Mouse (Mus musculus) intestine, embryonic 15.5 days (tissue): ENCODE measurements at regions not wholly inside any gene's neighbourhood (a gene's known extent, or its start where the extent isn't known, plus 50 kb on each side); places are given as distances from the start of the nearest gene placed in this dataset.

Experiments
- ATAC-seq: fragments of 200-750 bp; cut with Nextera tagmentation; 2 replicates; pipeline ENCODE4 v1.8.0; 2017; ENCODE audit warnings: moderate TSS enrichment, moderate library complexity
- H3K27ac ChIP-seq: fragments of 300-500 bp; sonication (generic); 2 replicates; pipeline ENCODE4 v1.5.1; 2015; ENCODE audit warnings: mild to moderate bottlenecking, inconsistent platforms
- H3K27me3 ChIP-seq: fragments of 300-500 bp; sonication (generic); replicated peaks from 2 replicates; pipeline ENCODE4 v1.6.1; 2015; ENCODE audit warnings: inconsistent platforms
- H3K36me3 ChIP-seq: fragments of 300-500 bp; sonication (generic); 2 replicates; pipeline ENCODE4 v1.6.1; 2015; ENCODE audit warnings: inconsistent platforms
- H3K4me1 ChIP-seq: fragments of 300-500 bp; sonication (generic); replicated peaks from 2 replicates; pipeline ENCODE4 v1.6.1; 2015; ENCODE audit warnings: inconsistent platforms
- H3K4me2 ChIP-seq: fragments of 300-500 bp; sonication (generic); replicated peaks from 2 replicates; pipeline ENCODE4 v1.6.1; 2015; ENCODE audit warnings: mild to moderate bottlenecking, inconsistent platforms
- H3K4me3 ChIP-seq: fragments of 300-500 bp; sonication (generic); replicated peaks from 2 replicates; pipeline ENCODE4 v1.5.1; 2015; ENCODE audit warnings: inconsistent platforms
- H3K9ac ChIP-seq: fragments of 300-500 bp; sonication (generic); 2 replicates; pipeline ENCODE4 v1.6.1; 2015; ENCODE audit warnings: inconsistent platforms
- H3K9me3 ChIP-seq: fragments of 300-500 bp; sonication (generic); 2 replicates; pipeline ENCODE4 v1.6.1; 2016; ENCODE audit warnings: inconsistent platforms
- WGBS: fragments of 180-500 bp; shearing (Covaris S2); methylation state at CpG from one replicate; pipeline ENCODE4 v1.1.7; 2015; 5-methylcytosine and 5-hydroxymethylcytosine counted together

GRCm38 (mm10) chr13:60446926-60447325, 154.8 kb upstream of the Dapk1 start:
- H3K4me3 ChIP-seq, result no peak overlapping the region
- H3K4me1 ChIP-seq, result no peaks in the 10 kb centered on the region
- no peaks in the 10 kb centered on the region for H3K36me3 ChIP-seq
- H3K27ac ChIP-seq, result no peak overlapping the region
- H3K4me2 ChIP-seq, result no peak overlapping the region
- no peak overlapping the region for H3K9ac ChIP-seq
- WGBS, result 61% methylated on average over 5 of the region's 5 CpGs
- no peaks in the 10 kb centered on the region for H3K27me3 ChIP-seq
- no peaks in the 10 kb centered on the region for H3K9me3 ChIP-seq
- no peak for ATAC-seq

- Histone ChIP-seq H3K27ac (no peak overlapping the region), H3K9ac (no peak overlapping the region), H3K4me1 (peaks cover 7% of the 10 kb centered on the region; the same call in 1 of the 2 replicates), H3K4me3 (no peak overlapping the region), H3K36me3 (no peaks in the 10 kb centered on the region), H3K27me3 (no peaks in the 10 kb centered on the region), H3K4me2 (no peak overlapping the region), H3K9me3 (no peaks in the 10 kb centered on the region)
- no peak for ATAC-seq
- 62% methylated on average over 10 of the region's 10 CpGs for WGBS
These were observed 150.8 kb upstream of the Dapk1 start for GRCm38 (mm10) chr13:60450721-60451506.

GRCm38 (mm10) chr13:60453821-60454483, 147.8 kb upstream of the Dapk1 start:
- peaks cover 7% of the 10 kb centered on the region; the same call in 1 of the 2 replicates for H3K4me1 ChIP-seq
- H3K9me3 ChIP-seq, result no peaks in the 10 kb centered on the region
- H3K9ac ChIP-seq, result no peak overlapping the region
- ATAC-seq, result no peak
- H3K27me3 ChIP-seq, result no peaks in the 10 kb centered on the region
- H3K36me3 ChIP-seq, result no peaks in the 10 kb centered on the region
- no peak overlapping the region for H3K4me2 ChIP-seq
- H3K27ac ChIP-seq, result no peak overlapping the region
- no peak overlapping the region for H3K4me3 ChIP-seq
- WGBS, result 86% methylated on average over 9 of the region's 9 CpGs

GRCm38 (mm10) chr13:60455033-60455619, 146.6 kb upstream of the Dapk1 start:
- ATAC-seq, result peak; percentile 51; the same call in 1 of the 2 replicates

GRCm38 (mm10) chr13:60455863-60456551, 145.7 kb upstream of the Dapk1 start:
- no peak overlapping the region for H3K4me2 ChIP-seq
- no peak overlapping the region for H3K4me3 ChIP-seq
- H3K36me3 ChIP-seq, result no peaks in the 10 kb centered on the region
- H3K9me3 ChIP-seq, result no peaks in the 10 kb centered on the region
- no peak overlapping the region for H3K9ac ChIP-seq
- no peaks in the 10 kb centered on the region for H3K27me3 ChIP-seq
- peaks cover 7% of the 10 kb centered on the region; the same call in 1 of the 2 replicates for H3K4me1 ChIP-seq
- no peak overlapping the region for H3K27ac ChIP-seq
- ATAC-seq, result no peak
- WGBS, result 75% methylated on average over 10 of the region's 10 CpGs

More at GRCm38 (mm10) chr13:60455033-60455619, 146.6 kb upstream of the Dapk1 start:
- WGBS, result 27% methylated on average over 15 of the region's 15 CpGs
- no peaks in the 10 kb centered on the region for H3K27me3 ChIP-seq
- H3K9ac ChIP-seq, result no peak overlapping the region
- peak overlapping the region; percentile 51 for H3K27ac ChIP-seq
- H3K9me3 ChIP-seq, result no peaks in the 10 kb centered on the region
- H3K4me1 ChIP-seq, result peaks cover 7% of the 10 kb centered on the region; the same call in 1 of the 2 replicates
- no peaks in the 10 kb centered on the region for H3K36me3 ChIP-seq
- peak overlapping the region; percentile 22; the same call in 1 of the 2 replicates for H3K4me2 ChIP-seq
- no peak overlapping the region for H3K4me3 ChIP-seq

- Histone ChIP-seq H3K4me3 (no peak overlapping the region), H3K36me3 (no peaks in the 10 kb centered on the region), H3K9ac (no peak overlapping the region), H3K4me2 (no peak overlapping the region), H3K4me1 (peaks cover 7% of the 10 kb centered on the region; the same call in 1 of the 2 replicates), H3K27ac (no peak overlapping the region), H3K9me3 (no peaks in the 10 kb centered on the region), H3K27me3 (no peaks in the 10 kb centered on the region)
- no peak for ATAC-seq
- 86% methylated on average over 10 of the region's 10 CpGs for WGBS
These were observed 144.5 kb upstream of the Dapk1 start for GRCm38 (mm10) chr13:60457277-60457676.

- no peak overlapping the region for H3K4me3 ChIP-seq
- no peak overlapping the region for H3K4me2 ChIP-seq
- H3K9ac ChIP-seq, result no peak overlapping the region
- no peak overlapping the region for H3K27ac ChIP-seq
- ATAC-seq, result no peak
- H3K4me1 ChIP-seq, result peaks cover 7% of the 10 kb centered on the region; the same call in 1 of the 2 replicates
- no peaks in the 10 kb centered on the region for H3K9me3 ChIP-seq
- WGBS, result 87% methylated on average over 5 of the region's 5 CpGs
- H3K27me3 ChIP-seq, result no peaks in the 10 kb centered on the region
- no peaks in the 10 kb centered on the region for H3K36me3 ChIP-seq
These were observed 142.7 kb upstream of the Dapk1 start for GRCm38 (mm10) chr13:60459002-60459401.

- Histone ChIP-seq H3K27ac (no peak overlapping the region), H3K36me3 (no peaks in the 10 kb centered on the region), H3K27me3 (no peaks in the 10 kb centered on the region), H3K9me3 (no peaks in the 10 kb centered on the region), H3K4me3 (no peak overlapping the region), H3K9ac (no peak overlapping the region), H3K4me2 (no peak overlapping the region), H3K4me1 (no peaks in the 10 kb centered on the region)
- WGBS, result 62% methylated on average over 5 of the region's 5 CpGs
- no peak for ATAC-seq
These were observed 135.0 kb upstream of the Dapk1 start for GRCm38 (mm10) chr13:60466553-60467313.

GRCm38 (mm10) chr13:60467821-60468579, 133.7 kb upstream of the Dapk1 start:
- Histone ChIP-seq H3K4me3 (no peak overlapping the region), H3K4me1 (no peaks in the 10 kb centered on the region), H3K4me2 (no peak overlapping the region), H3K36me3 (no peaks in the 10 kb centered on the region), H3K27ac (no peak overlapping the region), H3K9ac (no peak overlapping the region), H3K9me3 (no peaks in the 10 kb centered on the region), H3K27me3 (no peaks in the 10 kb centered on the region)
- 21% methylated on average over 11 of the region's 11 CpGs for WGBS
- ATAC-seq, result 0 out of 2 replicates have a peak, but pooled peaks have one; percentile 10

- Histone ChIP-seq H3K27ac (no peak overlapping the region), H3K4me3 (no peak overlapping the region), H3K27me3 (no peaks in the 10 kb centered on the region), H3K36me3 (no peaks in the 10 kb centered on the region), H3K9ac (no peak overlapping the region), H3K4me1 (no peaks in the 10 kb centered on the region), H3K9me3 (no peaks in the 10 kb centered on the region), H3K4me2 (no peak overlapping the region)
- no peak for ATAC-seq
- WGBS, result 56% methylated on average over 17 of the region's 17 CpGs
These were observed 131.0 kb upstream of the Dapk1 start for GRCm38 (mm10) chr13:60470426-60471398.
